Mouse (Mus musculus) neural tube, embryonic 12.5 days (tissue): Measurements from ENCODE around the gene Slirp. TPM values are rescaled to one million over a fixed set of nuclear protein-coding genes. Genes with fewer than 3 reads are reported as not detected.

Source experiments
- ATAC-seq: fragments of 200-750 bp; cut with Nextera tagmentation; 2 replicates; pipeline ENCODE4 v1.8.0; 2017; ENCODE audit warnings: low read depth, mild to moderate bottlenecking, moderate TSS enrichment, moderate library complexity; ENCODE audit not compliant: low FRiP score
- H3K27ac ChIP-seq: fragments of 300-500 bp; sonication (generic); 2 replicates; pipeline ENCODE4 v1.5.1; 2016
- H3K27me3 ChIP-seq: fragments of 300-500 bp; sonication (generic); replicated peaks from 2 replicates; pipeline ENCODE4 v1.6.1; 2016; ENCODE audit warnings: mild to moderate bottlenecking
- H3K36me3 ChIP-seq: fragments of 300-500 bp; sonication (generic); 2 replicates; pipeline ENCODE4 v1.6.1; 2016; ENCODE audit warnings: mild to moderate bottlenecking
- H3K4me1 ChIP-seq: fragments of 300-500 bp; sonication (generic); 2 replicates; pipeline ENCODE4 v1.6.1; 2016
- H3K4me2 ChIP-seq: fragments of 300-500 bp; sonication (generic); replicated peaks from 2 replicates; pipeline ENCODE4 v1.6.1; 2016; ENCODE audit warnings: mild to moderate bottlenecking
- H3K4me3 ChIP-seq: fragments of 300-500 bp; sonication (generic); 2 replicates; pipeline ENCODE4 v1.5.1; 2016
- H3K9ac ChIP-seq: fragments of 300-500 bp; sonication (generic); 2 replicates; pipeline ENCODE4 v1.6.1; 2016; ENCODE audit warnings: mild to moderate bottlenecking
- H3K9me3 ChIP-seq: fragments of 300-500 bp; sonication (generic); 2 replicates; pipeline ENCODE4 v1.6.1; 2016; ENCODE audit warnings: mild to moderate bottlenecking
- WGBS: fragments of 180-500 bp; shearing (Covaris S2); methylation state at CpG from one replicate; pipeline ENCODE4 v1.1.7; 2016; 5-methylcytosine and 5-hydroxymethylcytosine counted together
- polyA plus RNA-seq: library from polyadenylated mRNA; unstranded; fragments of >200 nt; fragmentation: Nextera tagmentation; extraction: Ambion mirVana; gene quantifications from 2 replicates; pipeline ENCODE4 v1.2.1, GENCODE M21; 2016

The Slirp gene
- polyA plus RNA-seq, 1 experiment from 2014 or later: 264 TPM

DNA sequence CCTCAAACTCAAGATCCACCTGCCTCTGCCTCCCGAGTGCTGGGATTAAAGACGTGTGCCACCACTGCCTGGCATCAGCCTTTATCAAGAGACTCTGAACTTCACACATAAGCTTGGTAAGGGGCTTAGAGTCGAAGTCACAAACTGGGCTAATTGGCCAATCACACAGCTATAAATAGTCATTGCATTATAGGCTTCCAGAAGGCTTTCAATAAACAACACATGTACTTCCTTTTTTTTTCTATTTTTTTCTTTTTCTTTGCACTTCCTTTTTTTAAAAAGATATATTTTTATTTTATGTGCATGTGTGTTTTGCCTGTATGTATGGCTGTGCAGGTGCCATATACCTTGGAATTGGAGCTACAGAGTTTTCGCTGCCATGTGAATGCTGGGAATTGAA is 28.3 kb upstream of the Slirp start:
- Histone ChIP-seq H3K27me3 (no peaks in the 10 kb centered on the region), H3K4me1 (peaks cover 13% of the 10 kb centered on the region), H3K4me2 (no peak overlapping the region), H3K9ac (no peak overlapping the region), H3K27ac (no peak overlapping the region), H3K36me3 (no peaks in the 10 kb centered on the region), H3K4me3 (no peak overlapping the region), H3K9me3 (no peaks in the 10 kb centered on the region)
- 87% methylated on average over 4 of the region's 4 CpGs for WGBS
- no peak for ATAC-seq

DNA sequence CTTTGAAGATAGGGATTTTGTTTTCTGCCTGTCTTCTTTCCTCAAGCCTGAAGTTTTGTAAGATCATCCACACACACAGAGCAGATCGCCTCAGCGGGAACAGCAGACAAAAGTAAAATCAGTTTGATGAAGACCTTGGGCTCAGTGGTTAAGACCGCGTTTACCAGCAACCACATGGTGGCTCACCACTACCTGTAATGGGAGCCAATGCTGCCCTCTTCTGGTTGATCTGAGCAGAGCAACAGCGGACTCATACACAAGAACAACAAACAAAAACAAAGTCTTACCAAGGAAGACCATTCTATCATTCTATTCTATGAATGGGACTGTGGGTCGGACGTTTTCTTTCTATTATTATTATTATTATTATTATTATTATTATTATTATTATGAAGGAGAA is 27.0 kb upstream of the Slirp start:
- ATAC-seq: no peak
- Histone ChIP-seq H3K4me2 (no peak overlapping the region), H3K9me3 (no peaks in the 10 kb centered on the region), H3K9ac (no peak overlapping the region), H3K4me3 (no peak overlapping the region), H3K27ac (no peak overlapping the region), H3K4me1 (peaks cover 13% of the 10 kb centered on the region), H3K27me3 (no peaks in the 10 kb centered on the region), H3K36me3 (no peaks in the 10 kb centered on the region)
- 44% methylated on average over 7 of the region's 7 CpGs for WGBS

DNA sequence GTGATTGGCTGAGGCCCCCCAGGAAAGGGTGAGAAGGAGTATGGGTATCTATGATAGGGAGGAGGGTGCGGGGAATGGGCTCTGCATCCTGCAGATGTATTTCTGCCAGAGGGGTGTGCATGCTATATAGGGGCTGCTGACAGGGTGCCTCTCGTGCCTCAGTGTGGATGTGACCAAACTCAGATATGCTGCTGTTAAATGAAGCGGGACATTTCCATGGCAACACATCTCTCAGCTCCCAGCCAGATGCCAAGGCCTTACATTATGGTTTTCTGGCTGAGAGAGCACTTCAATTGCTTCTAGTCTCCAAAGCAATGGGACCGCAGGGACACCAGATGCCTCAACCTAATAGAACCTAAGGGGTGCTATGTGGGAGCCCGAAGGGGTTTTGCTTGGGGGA is 24.8 kb upstream of the Slirp start:
- H3K4me2 ChIP-seq: peak overlapping the region; percentile 16; the same call in 1 of the 2 replicates
- H3K4me1 ChIP-seq: peaks cover 13% of the 10 kb centered on the region
- no peak overlapping the region for H3K9ac ChIP-seq
- H3K4me3 ChIP-seq: no peak overlapping the region
- no peaks in the 10 kb centered on the region for H3K27me3 ChIP-seq
- ATAC-seq: peak; percentile 88
- 42% methylated on average over 5 of the region's 5 CpGs for WGBS
- H3K36me3 ChIP-seq: no peaks in the 10 kb centered on the region; the same call in none of the 2 replicates
- peak overlapping the region; percentile 34; the same call in 1 of the 2 replicates for H3K27ac ChIP-seq
- no peaks in the 10 kb centered on the region for H3K9me3 ChIP-seq

DNA sequence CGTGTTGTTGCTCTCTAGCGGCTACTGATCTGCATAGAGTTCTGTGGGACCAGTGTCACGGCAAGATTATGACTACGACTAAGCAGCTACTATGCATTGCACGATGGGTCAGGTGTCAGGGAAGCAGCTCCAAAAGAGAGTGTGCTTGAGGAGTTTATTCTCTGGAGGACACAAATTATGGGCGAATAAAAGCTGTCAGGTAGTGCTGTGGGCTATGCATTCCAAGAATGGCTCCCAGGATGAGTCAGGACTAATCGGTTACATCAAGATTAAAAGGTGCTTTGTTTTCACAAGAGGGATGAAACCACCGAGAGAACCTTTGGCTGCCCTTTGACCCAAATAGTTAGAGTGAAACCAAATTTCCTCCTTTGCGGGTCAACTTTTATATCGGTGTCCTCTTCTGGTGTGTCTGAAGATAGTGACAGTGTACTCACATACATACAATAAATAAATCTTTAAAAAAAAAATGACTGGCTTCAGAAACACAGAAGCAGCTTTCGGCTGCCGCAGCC is 23.7 kb upstream of the Slirp start:
- no peak overlapping the region; the same call in 1 of the 2 replicates for H3K27ac ChIP-seq
- H3K4me1 ChIP-seq: peaks cover 16% of the 10 kb centered on the region
- H3K9me3 ChIP-seq: no peaks in the 10 kb centered on the region
- no peak overlapping the region for H3K4me2 ChIP-seq
- H3K27me3 ChIP-seq: no peaks in the 10 kb centered on the region
- no peak for ATAC-seq
- no peaks in the 10 kb centered on the region; the same call in none of the 2 replicates for H3K36me3 ChIP-seq
- H3K4me3 ChIP-seq: no peak overlapping the region
- WGBS: 61% methylated on average over 12 of the region's 12 CpGs
- no peak overlapping the region for H3K9ac ChIP-seq

DNA sequence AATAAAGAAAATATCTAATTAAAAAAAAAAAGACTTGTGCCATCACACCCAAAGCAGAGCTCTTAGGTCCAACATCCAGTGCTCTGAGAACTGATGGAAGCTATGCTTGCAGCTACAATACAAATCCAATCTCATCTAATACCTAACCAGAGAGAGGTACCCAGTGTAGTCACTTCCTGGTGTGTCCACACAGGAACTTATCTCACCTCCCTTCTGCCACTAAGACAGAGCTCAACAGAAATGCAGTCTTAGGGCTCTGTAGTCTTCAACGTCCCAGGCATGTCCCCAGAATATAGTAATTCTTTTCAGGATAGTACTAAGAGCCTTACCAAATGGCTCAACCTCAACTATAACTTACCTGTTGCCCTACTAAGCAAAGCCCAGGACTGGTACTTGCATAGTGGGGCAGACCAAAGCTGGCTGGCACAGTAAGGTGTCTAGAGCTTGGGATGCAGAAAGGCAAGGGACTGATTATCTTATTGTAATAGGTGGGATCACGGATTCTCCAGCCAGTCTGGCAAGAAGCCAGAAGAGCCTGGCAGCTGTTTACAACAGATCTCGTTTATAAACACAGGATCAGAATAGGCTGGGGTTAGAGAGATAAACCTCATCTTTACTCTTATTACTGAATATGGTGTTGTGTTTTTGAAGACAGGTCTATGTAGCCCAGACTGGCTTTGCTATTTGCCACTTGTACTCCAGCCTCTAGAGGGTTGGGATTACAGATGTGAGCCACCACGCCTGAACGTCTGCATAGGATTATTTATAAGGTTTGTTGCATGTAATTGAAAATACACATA is 21.8 kb upstream of the Slirp start:
- Histone ChIP-seq H3K4me2 (no peak overlapping the region), H3K4me3 (no peak overlapping the region), H3K4me1 (peaks cover 16% of the 10 kb centered on the region), H3K9me3 (no peaks in the 10 kb centered on the region), H3K27me3 (no peaks in the 10 kb centered on the region), H3K36me3 (peaks cover 12% of the 10 kb centered on the region), H3K9ac (no peak overlapping the region), H3K27ac (no peak overlapping the region)
- no peak for ATAC-seq
- 79% methylated on average over 5 of the region's 5 CpGs for WGBS

DNA sequence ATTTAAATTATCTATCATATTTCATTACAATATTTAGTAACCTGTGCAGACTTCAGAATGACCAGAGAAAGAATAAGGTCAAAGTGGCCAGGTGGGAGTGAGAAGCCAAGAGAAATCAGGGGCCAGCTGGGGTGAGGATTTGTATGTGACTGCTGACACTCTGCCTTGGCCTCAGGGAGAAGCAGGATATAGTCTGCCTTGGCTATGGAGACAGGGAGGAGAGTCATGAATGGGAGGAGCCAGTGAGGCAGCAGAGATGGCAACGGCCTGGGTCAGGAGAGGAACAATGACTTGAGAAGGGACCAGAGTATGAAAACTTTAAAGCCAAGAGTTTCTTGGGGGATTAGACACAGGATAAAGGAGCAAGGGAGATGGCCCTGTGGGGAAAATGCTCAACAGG is 20.0 kb upstream of the Slirp start:
- Histone ChIP-seq H3K4me1 (peaks cover 16% of the 10 kb centered on the region), H3K4me2 (no peak overlapping the region), H3K27ac (no peak overlapping the region), H3K27me3 (no peaks in the 10 kb centered on the region), H3K36me3 (peaks cover 28% of the 10 kb centered on the region), H3K9ac (no peak overlapping the region), H3K9me3 (no peaks in the 10 kb centered on the region), H3K4me3 (no peak overlapping the region)
- no peak for ATAC-seq
- 58% methylated on average over 1 of the region's 1 CpGs for WGBS

DNA sequence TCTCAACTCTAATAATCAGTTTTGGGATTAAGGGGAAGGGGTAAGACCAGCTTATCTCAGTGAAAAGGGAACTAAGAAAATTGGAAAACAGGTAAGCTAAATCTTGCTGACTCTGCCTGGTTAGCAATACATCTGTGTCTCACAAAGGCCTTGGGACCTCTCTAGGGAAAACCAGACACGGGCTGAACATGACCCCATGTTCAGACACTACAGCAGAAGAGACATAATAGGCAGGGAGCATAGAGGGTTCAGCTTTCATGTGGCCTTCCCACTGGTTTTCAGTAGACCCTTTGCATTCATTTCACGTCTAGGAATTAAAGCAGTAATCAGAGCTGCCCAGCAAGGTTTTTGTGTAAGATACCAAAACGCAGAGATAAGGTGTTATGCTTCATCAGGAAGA is 19.2 kb upstream of the Slirp start:
- H3K9me3 ChIP-seq: no peaks in the 10 kb centered on the region
- H3K36me3 ChIP-seq: peaks cover 36% of the 10 kb centered on the region
- H3K4me2 ChIP-seq: no peak overlapping the region
- H3K27me3 ChIP-seq: no peaks in the 10 kb centered on the region
- ATAC-seq: no peak
- WGBS: 36% methylated on average over 3 of the region's 3 CpGs
- 0 out of 2 replicates have a peak overlapping the region, but pooled peaks have one; percentile 32 for H3K27ac ChIP-seq
- H3K4me3 ChIP-seq: no peak overlapping the region
- no peak overlapping the region for H3K9ac ChIP-seq
- peaks cover 8% of the 10 kb centered on the region; the same call in 1 of the 2 replicates for H3K4me1 ChIP-seq

DNA sequence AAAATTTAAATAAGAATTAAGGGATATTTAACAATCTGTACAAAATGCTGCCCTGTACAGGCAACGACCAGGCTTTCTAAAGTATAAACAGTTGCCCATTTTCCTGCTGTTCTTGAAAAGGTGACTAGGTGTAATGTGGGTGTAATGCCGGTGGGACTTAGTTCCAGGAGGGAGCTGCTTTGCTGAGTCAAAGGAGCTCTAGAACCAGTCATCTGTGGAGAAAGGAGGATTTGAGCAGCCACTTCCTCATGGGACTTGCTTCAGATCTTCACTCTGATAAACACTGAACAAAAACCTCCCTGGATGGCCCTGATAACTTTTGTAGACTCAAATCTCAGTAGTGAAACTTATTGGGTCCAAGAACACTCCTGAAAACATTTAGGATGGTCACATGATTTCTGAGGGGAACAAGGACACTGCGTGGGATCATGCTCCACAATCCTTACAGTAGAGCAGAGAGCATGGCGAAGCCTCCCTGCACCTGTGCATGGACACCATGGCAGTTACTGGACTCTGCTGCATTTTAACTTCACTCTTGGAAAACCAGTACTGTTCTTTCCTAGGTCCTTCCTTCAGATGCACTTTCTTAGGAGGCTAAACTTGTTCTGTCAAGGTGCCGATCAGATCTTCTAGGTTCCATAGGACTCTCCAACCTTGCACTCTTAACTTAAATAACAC is 17.2 kb upstream of the Slirp start:
- WGBS: 93% methylated on average over 5 of the region's 5 CpGs
- Histone ChIP-seq H3K36me3 (peaks cover 55% of the 10 kb centered on the region), H3K27ac (no peak overlapping the region), H3K4me3 (no peak overlapping the region), H3K4me1 (0 out of 2 replicates have a peak, but pooled peaks cover 3% of the 10 kb centered on the region), H3K9me3 (no peaks in the 10 kb centered on the region), H3K27me3 (no peaks in the 10 kb centered on the region), H3K4me2 (no peak overlapping the region), H3K9ac (no peak overlapping the region)
- no peak for ATAC-seq

DNA sequence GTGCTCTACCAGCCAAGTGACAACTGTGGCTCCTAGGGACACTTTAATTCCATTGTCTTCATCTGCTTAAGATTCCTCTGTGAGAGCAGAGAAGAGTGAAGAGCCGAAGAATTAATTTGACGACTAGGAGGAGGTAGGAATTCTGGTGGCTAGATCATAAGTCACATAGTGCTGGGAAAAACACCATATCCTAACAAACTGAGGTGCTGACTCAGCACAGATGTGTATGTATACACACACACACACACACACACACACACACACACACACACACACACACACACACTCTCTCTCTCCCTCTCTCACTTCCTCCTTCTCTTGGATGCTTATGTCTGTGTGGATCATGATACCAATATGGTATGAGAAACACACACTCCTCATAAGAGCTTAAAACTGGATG is 15.4 kb upstream of the Slirp start:
- H3K36me3 ChIP-seq: peaks cover 73% of the 10 kb centered on the region
- 0 out of 2 replicates have a peak, but pooled peaks cover 3% of the 10 kb centered on the region for H3K4me1 ChIP-seq
- 83% methylated on average over 2 of the region's 2 CpGs for WGBS
- H3K27ac ChIP-seq: no peak overlapping the region
- H3K4me3 ChIP-seq: no peak overlapping the region
- H3K4me2 ChIP-seq: no peak overlapping the region
- no peak overlapping the region for H3K9ac ChIP-seq
- H3K9me3 ChIP-seq: no peaks in the 10 kb centered on the region
- no peak for ATAC-seq
- H3K27me3 ChIP-seq: no peaks in the 10 kb centered on the region

DNA sequence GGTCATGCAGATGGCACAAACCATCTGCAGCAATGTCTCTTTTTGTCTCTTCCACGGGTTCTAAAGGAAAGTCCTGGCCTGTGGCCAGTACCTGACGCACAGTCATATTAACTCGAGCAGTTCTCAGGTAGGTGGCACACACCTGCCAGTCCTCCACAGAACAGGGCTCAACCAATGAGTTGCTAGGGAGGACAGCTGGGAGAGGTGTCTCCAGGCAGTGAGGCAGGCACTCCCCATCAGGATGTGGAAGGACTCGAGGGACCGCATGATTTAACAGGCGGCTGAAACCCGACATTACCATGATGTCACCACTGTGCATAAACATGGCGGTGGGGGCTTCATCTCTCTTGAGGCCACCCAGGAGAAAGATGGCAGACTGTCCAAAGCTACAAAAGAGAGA is 14.8 kb upstream of the Slirp start:
- Histone ChIP-seq H3K27me3 (no peaks in the 10 kb centered on the region), H3K9ac (no peak overlapping the region), H3K4me2 (no peak overlapping the region), H3K4me3 (no peak overlapping the region), H3K27ac (no peak overlapping the region), H3K9me3 (no peaks in the 10 kb centered on the region), H3K36me3 (peaks cover 78% of the 10 kb centered on the region), H3K4me1 (0 out of 2 replicates have a peak, but pooled peaks cover 3% of the 10 kb centered on the region)
- no peak for ATAC-seq
- 86% methylated on average over 8 of the region's 8 CpGs for WGBS

DNA sequence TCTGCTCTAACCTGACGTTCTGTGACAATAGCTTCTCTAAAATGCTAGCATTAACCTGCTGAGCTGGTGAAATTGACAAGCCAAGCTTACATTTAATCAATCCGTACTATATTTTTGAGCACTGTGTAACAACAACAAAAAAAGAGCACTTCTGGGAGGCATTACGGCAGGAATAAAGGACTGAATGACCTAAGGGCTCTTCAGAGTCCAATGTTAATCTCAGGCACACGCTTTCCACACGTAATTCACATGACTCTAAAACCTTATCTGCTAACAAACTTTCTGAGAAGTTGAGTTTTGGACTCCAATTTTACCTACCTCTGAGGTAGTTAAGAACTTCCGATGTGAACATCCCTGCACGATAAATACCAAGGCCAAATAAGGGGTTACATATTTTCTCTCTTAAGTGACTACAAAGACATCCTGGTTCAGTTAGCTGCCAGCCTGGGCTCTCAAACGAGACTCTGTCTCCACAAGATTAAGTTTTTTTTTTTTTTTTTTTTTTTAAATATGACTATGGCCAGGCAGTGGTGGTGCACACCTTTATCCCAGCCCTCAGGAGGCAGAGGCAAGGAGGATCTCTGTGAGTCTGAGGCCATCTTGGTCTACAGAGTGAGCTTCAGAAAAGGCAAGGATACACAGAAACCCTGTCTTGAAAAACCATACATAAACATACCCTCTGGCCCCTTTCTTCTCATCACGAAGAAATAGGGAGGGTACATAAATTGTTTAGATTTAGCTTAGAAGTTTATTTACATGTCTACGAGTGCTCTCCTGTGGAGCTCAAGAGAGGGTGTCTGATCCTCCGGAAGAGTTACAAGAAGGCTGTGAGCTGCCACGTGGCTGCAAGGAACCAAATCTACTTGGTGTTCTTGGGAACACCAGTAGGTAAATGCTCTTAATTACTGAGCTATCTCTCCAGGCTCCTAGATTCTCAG is 1.2 kb upstream of the Slirp start:
- ATAC-seq: no peak

More for the DNA sequence above, 1.2 kb upstream of the Slirp start:
- WGBS: 36% methylated on average over 12 of the region's 12 CpGs
- peak overlapping the region; percentile 91 for H3K9ac ChIP-seq
- peak overlapping the region; percentile 67 for H3K4me2 ChIP-seq
- no peaks in the 10 kb centered on the region for H3K9me3 ChIP-seq
- peaks cover 17% of the 10 kb centered on the region for H3K4me1 ChIP-seq
- no peaks in the 10 kb centered on the region for H3K27me3 ChIP-seq
- no peak overlapping the region for H3K27ac ChIP-seq
- peaks cover 38% of the 10 kb centered on the region for H3K36me3 ChIP-seq
- peak overlapping the region; percentile 98 for H3K4me3 ChIP-seq
